Mouse (Mus musculus) kidney, postnatal 14 days (tissue): ENCODE results near the gene Serinc3.
A peak's percentile ranks its signal among the peaks of the same experiment; 100 is the strongest.

ENCODE experiments used
- DNase-seq: peaks from one replicate; pipeline ENCODE4 v3.0.0; 2022; ENCODE audit warnings: mixed read lengths

The Serinc3 gene

GRCm38 (mm10) chr2:163593636-163594282, 51.2 kb downstream of the Serinc3 start:
- DNase-seq: peak; percentile 51

- peak; percentile 38 for DNase-seq
These were observed 52.8 kb downstream of the Serinc3 start for GRCm38 (mm10) chr2:163592084-163592483.

DNA sequence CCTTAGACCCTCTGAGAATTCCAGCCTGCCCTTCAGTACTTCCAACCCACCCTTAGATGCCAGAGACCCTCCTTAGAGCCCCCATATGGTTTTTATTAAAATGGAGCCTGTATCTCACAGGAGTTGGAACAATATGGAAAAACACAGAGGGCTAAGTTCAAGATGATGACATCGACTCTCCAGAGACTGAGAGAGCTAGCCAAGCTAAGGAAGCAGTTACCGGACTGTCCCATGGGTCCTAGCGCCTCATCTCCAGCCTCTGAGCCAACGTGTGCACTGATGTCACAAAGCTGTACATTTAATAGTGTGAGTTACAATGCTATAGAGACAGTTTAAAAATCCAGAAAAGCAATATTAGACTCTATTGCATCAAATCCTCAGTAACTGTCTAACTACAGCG, 53.9 kb downstream of the Serinc3 start:
- DNase-seq: no peak

DNA sequence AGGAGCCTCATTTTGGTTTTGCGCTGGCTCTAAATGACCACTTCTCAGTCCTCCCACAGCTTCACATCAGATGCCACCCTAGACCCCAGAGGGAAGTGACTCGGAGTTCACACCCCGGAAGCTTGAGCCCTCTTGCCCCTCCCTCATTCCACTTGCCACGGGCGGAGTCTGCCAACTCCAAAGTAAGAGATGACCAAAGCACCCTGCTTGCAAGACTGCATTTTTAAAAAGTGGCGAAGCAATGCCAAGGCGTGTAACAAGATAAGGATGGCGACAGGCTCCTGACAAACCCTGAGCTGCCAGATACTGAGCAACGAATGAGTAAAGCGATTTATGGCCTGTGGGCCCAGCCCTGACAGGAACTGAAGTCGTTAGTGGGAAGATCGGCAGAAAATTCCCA, 54.7 kb downstream of the Serinc3 start:
- DNase-seq: no peak

- no peak for DNase-seq
These were observed 57.4 kb downstream of the Serinc3 start for GRCm38 (mm10) chr2:163587506-163587905.

GRCm38 (mm10) chr2:163586384-163587261, 58.3 kb downstream of the Serinc3 start:
- DNase-seq: peak; percentile 27

DNA sequence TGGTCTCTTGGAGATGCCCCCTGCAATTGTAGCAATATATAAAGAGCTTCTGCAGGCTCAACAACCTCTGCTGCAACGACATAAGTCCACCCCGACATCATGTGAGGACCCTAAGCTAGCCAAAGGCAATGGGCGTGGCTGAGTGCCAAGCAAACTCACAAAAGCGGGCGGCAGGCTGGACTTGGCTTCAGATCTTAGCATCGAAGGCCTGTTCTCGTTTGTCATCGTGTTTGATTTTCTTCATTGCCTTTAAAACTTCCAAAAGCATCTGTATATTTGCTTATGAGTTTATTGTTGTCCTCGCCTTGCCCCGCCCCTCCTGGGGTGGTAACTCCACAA, 60.9 kb downstream of the Serinc3 start:
- DNase-seq: no peak

DNA sequence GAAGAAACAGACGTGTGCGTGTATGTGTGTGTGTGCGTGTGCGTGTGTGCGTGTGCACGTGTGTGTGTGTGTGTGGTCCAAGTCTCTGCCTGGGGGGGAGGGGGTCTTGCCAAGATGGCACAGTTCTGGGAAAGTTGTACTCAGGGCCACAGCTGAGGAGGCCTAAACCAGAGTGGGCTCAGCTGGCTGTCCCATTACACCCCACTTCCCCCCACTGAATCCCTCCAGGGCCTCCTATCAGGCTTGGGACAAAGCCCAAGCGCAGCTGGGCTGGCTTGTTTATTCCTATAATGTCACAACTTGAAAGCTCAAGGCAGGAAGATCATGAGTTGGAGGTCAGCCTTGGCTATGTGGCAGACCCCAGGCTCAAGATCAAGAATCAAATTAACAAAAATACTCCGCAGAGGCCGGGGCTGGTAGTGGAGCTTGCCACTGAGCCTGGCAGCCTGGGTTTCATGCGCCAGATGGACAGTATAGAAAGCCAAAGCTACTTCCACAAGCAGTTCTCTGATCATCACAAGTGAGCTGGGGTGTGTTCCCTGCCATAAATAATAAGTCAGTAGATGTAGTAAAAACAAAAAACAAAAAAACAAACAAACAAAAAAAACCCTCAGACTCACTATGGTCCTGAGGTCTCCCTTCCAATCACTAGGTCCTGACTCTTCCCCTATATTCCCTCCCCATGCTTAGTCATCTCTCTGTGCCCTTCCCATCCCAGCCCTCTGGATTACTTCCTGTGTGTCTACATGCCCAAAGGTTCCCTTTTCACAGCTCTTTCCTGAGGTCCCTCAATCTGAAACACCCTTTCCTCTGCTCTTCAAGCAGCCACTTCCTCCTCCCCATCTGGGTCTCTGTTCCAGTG, 61.5 kb downstream of the Serinc3 start:
- no peak for DNase-seq

DNA sequence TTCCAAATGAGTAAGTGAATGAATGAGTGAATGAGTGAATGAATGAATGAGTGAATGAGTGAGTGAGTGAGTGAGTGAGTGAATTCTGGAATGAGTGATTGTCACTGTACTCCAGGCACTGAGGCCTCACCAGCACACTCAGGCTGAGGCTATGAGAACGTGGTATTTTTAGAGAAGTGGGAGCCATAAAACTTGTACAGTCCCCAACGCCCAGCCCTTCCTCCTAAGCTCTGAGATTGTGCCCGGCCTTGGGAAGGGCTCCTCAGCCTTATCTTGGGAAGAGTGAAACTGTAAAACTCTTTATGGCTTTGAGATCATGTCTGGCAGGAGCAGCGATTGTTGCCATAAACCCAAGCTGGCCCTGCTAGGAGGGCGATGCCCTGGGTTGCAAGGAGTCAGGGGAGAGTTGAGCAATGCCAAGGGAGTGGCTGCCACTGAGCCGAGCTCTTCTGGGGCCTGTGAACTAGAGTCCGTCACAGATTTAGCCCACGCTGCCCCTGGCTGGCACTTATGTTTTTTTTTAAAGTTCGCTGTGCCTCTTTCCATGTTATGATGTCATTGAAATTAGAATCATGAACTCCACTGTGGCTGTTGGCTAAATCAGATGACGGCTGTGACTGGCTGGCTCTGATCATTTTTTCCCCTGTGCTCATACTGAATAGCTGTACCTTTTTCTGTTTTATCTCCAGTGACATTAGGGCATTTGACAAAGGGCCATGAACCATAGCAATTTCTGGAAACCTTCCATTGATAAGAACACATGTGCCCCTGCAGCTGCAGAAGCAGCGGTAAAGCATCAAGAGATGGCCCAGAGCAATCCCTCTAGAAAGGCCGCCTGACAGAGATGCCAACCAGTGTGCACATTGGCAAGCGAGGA, 64.6 kb downstream of the Serinc3 start:
- no peak for DNase-seq

DNA sequence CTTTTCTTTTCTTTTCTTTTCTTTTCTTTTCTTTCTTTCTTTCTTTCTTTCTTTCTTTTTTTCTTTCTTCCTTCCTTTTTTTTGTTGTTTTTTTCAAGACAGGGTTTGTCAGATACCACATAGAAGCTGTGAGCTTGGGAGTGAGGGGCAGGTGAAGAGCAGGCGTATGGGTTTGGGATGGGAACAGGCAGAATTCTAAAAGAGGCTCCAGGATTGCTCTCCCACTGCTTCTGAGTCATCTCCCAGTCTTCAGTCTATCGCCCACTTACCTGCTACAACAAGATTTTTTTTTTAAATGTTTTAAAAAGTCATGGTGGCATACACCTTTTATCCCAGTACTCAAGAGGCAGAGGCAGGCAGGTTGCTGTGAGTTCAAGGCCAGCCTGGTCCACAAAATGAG, 66.9 kb downstream of the Serinc3 start:
- DNase-seq: no peak

GRCm38 (mm10) chr2:163575248-163575647, 69.7 kb downstream of the Serinc3 start:
- peak; percentile 44 for DNase-seq

DNA sequence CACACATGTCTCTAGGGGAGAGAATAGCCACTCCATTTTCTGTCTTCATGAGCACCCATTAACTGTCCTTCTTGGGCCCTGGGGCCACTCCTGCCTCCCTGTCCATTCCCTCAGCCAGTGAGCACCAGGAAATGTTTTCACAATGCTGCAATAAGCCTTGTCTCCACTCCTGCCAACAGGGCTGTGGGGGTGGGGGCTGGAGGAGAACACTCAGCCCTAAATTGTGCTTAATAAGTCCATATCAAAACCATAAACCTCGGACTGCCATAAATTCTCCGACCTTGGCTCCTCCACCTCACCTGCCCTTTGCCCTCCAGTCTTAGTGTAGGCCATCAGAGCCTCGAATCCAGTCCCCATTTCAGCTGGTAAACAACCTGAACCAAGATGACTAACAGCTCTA, 70.6 kb downstream of the Serinc3 start:
- DNase-seq: no peak
